Mouse (Mus musculus) frontal cortex, postnatal 14 days (tissue): ENCODE measurements around the gene Necab2.

Experiments
- DNase-seq, 2 experiments: peaks; one replicate each; pipeline ENCODE4 v3.0.0; 2022; ENCODE audit warnings: low spot score in 2 of 2

The Necab2 gene

DNA sequence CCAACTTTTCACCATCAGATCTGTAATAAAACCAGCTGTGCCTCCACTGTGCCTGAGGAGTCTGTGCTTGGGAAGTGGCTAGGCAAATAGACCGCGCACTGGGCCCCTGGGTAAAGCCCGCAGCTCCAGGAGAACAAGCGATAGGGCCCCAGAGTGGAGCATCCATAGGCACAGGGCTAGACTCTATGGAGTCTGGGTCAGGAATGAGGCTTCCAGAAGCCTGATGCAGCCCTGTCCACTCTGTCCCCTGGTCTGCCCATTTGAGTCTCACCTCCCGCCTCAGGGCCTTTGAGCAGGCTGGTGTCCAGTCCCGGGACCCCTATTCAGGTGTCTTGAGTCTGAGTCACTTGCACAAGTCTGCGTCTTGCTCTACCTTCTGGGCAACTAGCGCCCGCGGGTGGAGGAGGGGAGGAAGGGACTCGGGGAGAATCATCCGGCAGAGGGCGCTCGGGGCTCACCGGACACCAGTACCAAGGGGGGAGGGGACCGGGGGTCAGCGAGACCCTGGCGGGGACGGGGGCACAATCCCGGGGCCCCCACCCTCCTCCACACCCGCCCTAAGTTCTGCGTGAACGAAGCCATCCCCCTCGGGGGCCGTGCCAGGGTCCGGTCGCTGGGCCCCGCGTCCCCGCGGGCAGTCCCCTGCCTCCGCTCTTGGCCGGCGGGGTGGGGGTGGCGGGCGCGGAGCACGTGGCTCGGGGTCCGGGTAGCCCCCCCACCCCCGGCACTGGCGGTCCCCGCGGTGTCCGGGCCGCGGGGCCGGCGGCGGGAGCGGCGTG is at the start of gene Necab2:
Necab2 (plus strand) TSS at position 509 of the 779 bp plus-strand sequence.
- peak; percentile 70 to 81 for DNase-seq

GRCm38 (mm10) chr8:119398558-119398957 is 48.0 kb upstream of the Necab2 start:
- no peak for DNase-seq

DNA sequence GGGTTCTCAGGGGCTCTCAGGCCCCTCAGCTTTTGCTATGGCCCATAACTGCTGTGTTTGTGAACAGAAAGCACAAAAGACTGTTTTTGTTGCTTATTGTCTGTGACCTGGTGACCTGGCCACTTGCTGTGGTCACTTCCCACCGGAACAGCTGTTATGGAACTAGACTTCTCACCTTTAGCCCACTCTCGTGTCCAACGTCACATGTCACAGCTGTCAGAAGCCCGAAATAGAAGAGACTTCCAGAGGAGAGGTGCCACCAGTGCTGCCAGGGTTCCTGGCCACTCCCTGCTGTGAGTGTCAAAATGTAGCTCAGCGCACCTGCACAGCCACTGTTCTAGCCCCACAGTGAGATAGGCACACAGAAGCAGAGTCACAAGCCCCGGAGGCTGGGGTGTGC is 47.3 kb upstream of the Necab2 start:
- DNase-seq, result no peak

- no peak for DNase-seq
Observed at GRCm38 (mm10) chr8:119400122-119400671, 46.3 kb upstream of the Necab2 start.

DNA sequence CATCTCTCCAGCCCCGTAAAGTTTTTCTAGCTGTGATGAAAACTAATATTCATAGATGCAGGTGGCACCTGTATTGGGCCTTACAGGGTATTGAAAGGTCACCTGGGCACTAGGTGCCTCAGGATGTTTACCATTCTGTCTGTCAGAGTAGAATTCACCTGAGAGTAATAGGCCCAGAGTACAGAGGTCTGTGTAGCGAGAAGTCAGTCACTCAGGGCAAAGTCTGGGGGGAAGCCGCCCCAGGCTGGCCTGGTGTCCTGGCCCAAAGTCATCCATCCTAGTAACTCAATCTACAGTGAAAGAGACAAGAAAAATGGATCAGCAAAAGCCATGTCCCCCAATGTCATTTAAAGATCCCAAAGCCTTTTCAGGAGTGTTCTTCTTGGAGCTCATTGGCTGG is 45.6 kb upstream of the Necab2 start:
- DNase-seq, result no peak

GRCm38 (mm10) chr8:119403912-119404311 is 42.6 kb upstream of the Necab2 start:
- no peak for DNase-seq

GRCm38 (mm10) chr8:119404648-119405047 is 41.9 kb upstream of the Necab2 start:
- DNase-seq, result no peak

DNA sequence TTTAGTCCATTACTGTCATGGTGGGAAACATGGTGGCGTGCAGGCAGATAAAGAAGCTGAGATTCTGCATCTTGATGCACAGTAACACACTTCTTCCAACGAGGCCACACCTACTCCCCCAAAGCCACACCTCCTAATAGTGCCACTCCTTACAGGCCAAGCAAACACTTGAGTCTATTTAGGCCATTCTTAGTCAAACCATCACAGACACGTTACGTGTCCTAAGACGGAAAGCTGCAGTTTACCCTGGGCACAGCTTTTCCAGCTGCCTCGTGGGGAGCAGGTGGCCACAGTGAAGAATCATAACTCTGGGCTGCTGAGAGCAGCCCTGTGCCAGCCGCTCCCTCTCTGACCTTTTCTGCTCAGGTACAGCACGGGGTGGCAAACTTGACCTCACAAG is 38.2 kb upstream of the Necab2 start:
- DNase-seq, result no peak

- DNase-seq, result no peak
Observed at GRCm38 (mm10) chr8:119412037-119412734, 34.3 kb upstream of the Necab2 start.

GRCm38 (mm10) chr8:119412735-119413498 is 33.6 kb upstream of the Necab2 start:
- DNase-seq, result peak in 1 of 2 experiments; percentile 75

- no peak for DNase-seq
Observed at GRCm38 (mm10) chr8:119413605-119414004, 32.9 kb upstream of the Necab2 start.

DNA sequence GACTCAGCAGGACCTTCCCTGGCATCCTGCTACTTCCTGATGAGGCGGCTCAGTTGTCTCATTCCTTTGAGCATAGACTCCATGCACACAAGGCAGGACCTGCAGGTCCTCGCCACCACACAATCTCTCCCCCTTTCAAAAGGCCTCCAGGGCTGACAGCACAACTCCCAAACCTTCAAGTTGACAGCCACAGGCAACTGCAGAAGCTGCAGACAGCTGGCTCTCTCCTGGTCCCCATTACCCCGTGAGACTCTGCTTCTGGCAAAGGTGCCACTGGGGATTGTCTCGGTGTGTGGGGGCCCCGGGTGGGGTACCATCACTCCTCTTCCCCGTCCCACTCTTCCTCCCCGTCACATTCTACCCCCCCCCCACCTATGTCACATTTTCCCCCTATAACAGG is 26.2 kb upstream of the Necab2 start:
- no peak for DNase-seq

DNA sequence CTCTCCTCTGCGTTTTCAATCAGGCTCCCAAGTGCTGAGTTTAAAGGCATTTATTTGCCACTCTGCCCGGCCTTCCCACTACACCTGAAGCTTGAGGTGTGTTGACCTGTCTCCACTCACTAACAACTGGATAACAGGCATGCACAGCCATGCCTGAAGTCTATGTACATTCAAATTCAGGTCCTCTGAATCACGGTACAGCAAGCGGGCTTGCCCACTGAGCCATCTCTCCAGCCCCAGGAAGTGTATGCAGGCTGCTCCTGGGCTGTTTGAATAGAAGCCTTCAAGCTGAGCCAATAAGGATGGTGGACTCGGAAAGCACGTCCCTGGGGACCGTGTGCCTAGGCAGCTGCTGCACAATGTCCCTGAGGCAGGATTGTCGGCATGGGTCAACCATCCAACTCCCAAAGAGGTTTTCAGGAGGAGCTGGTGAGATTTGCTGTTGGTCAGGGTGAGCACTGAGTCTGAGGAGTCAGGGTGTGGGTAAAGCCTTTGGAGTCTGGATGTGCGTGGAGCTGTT is 24.9 kb upstream of the Necab2 start:
- DNase-seq, result no peak

DNA sequence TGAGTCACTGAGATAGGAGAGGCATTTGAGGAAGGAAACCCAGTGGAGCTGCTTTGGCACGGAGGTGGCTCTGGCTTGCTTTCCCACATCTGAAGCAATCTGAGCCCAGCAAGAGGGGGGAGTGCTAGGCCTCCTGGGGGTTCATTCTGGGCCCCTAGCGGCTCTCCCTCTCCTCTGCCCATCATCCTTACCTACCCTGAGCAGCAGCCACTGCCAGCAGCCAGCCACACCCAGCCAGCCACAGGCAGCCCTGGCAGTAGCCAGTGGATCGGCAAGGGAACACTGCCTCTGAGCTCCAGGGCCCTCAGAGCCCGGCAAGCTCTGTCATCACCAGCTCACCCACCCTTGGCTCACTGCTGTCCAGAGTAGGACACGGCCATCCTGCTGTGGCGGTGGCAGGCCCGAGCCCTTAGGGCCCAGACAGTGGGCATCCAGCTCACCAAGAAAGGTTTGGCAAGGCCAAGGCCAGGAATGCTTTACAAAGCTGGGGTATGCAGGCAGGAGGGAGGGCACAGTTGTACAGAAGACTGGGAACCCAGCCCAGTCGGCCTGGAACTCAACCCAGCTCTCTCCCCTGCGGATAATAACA is 24.3 kb upstream of the Necab2 start:
- DNase-seq, result no peak

DNA sequence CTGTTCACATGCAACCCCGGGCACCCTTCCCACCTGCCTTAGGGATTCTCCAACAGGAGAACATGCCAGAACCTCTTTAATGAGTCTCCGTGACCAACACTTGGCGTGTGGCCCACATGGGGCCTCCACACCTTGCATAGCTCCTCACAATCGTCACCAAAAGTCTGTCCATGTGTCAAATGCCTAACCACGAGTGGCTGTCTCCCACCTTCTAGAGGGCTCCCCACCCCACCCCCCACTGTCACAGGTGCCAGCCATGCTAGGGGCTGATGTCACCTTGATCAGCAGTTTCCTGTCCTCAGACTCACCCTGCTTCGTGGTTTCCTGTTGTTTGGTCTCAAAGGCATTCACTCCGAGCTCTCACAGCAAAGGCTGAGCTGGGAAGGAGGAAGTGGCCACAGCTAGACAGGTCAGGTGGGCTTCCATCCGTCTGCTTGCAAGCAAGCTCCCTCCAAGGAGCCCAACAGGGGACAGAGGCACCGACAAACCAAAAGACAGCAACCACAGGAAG is 22.8 kb upstream of the Necab2 start:
- DNase-seq, result no peak

DNA sequence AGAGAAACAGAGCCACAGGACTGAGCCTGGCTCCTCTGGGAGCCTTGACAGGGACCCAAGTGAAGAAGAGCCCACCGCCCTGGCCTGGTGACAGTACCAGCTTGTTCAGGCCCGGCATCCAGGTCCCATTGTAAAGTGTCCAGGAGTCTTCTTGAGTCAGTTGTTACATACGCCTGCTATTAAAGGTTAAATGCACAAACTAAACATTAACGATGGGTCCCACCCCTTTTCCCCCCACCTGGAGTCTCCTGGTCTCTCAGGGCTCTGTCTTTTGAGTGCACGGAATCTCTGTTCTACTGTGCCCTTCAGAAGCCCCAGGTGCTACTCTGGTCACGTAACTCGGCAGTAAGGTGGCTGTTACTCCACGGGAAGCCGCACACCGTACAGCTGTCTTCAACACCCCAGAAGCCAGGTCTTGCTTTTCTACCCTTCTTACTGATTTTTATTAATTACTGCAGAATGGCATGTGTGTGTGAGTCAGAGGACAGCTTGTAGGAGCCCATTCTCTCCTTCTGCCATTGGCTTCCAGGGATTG is 22.3 kb upstream of the Necab2 start:
- no peak for DNase-seq

GRCm38 (mm10) chr8:119424740-119425139 is 21.8 kb upstream of the Necab2 start:
- DNase-seq, result no peak

- DNase-seq, result no peak
Observed at GRCm38 (mm10) chr8:119425533-119425932, 21.0 kb upstream of the Necab2 start.

DNA sequence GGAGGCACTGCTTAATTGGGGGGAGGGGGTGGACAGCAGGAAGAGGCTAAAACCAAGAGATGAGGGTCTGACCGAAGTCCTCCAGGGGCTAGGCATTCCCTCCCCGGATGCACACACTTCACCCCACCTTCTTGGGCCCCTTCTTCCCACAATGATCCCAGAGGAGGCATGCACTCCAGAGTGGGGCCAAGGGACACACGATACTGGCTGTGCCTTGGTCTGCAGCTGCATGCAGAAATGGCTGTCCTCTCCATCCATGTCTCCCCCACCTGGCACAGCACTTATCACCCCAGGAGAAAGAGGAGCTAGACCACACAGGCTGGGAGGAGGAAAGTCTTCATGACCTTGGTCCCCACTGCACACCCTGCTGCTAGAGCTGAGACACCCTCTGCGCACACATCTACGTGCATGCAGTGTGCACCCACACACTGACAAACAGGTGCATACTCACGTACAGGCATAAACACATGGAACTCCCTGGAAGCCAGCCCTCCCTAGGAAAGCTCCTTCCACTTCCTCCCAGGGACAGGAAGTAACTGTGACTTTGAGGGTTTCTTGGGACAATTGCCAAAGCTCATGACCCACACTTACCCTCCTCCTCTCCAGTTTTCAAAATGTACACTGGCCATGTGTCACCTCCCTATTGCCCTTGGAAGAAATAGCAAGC is 20.3 kb upstream of the Necab2 start:
- DNase-seq, result no peak

GRCm38 (mm10) chr8:119427634-119428349 is 18.7 kb upstream of the Necab2 start:
- DNase-seq, result no peak
